Mouse (Mus musculus): ENCODE results near the gene Aar2. TPM values are rescaled to one million over a fixed set of nuclear protein-coding genes. Genes with fewer than 3 reads are reported as not detected.

The Aar2 gene
- total RNA-seq, 1 experiment from 2014 or later = 24.3 TPM

GRCm38 (mm10) chr2:156563557-156563956 is 16.2 kb downstream of the Aar2 start:
- ATAC-seq (replicated peaks; ENCODE audit: low read depth, poor library complexity, severe bottlenecking) = no peak

- ATAC-seq (replicated peaks; ENCODE audit: low read depth, poor library complexity, severe bottlenecking) = no peak
Measured at GRCm38 (mm10) chr2:156566512-156566911, 19.1 kb downstream of the Aar2 start.

DNA sequence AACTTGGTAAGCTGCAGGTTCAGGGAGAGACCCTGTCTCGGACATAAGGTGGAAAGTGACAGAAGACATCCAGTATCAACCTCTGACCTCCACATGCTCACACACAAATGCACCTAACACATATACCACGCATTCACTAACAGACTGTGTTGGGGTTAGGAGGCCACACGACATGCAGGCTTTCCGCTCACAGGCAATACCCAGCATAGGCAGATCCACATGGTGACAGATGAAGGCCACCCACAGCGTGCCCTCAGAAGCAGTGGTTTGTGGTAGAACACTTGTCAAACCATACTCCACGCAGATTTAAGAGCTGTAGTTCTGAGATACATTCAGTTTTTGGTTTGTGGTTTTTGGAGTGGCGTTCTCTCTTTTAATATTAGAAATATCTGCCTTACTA is 21.3 kb downstream of the Aar2 start:
- ATAC-seq (replicated peaks; ENCODE audit: low read depth, poor library complexity, severe bottlenecking) = no peak

DNA sequence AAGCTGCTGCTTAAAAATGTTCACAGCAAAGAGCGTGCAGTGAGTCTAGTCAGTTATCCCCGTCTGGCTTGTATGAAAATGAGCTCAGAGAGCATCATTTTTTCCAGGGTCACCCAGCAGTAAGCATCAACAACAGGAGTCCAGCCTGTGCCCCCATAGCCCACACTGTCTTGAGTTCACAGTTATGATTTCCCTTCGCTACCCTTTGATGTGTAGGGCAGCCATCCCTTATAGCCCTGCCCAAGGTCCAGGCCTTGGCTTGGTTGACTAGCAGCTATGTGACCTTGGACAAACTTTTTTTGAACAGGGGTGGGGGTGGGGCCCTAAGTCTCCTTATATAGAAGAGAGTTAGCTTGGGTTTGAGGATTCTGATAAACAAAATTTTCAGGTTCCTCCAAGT is 21.9 kb downstream of the Aar2 start:
- no peak for ATAC-seq (replicated peaks; ENCODE audit: low read depth, poor library complexity, severe bottlenecking)

- no peak for ATAC-seq (replicated peaks; ENCODE audit: low read depth, poor library complexity, severe bottlenecking)
Measured at GRCm38 (mm10) chr2:156571521-156571920, 24.1 kb downstream of the Aar2 start.

- no peak for ATAC-seq (replicated peaks; ENCODE audit: low read depth, poor library complexity, severe bottlenecking)
Measured at GRCm38 (mm10) chr2:156576850-156577587, 29.6 kb downstream of the Aar2 start.

- no peak for ATAC-seq (replicated peaks; ENCODE audit: low read depth, poor library complexity, severe bottlenecking)
Measured at GRCm38 (mm10) chr2:156580507-156580906, 33.1 kb downstream of the Aar2 start.

GRCm38 (mm10) chr2:156581244-156581643 is 33.9 kb downstream of the Aar2 start:
- no peak for ATAC-seq (replicated peaks; ENCODE audit: low read depth, poor library complexity, severe bottlenecking)

GRCm38 (mm10) chr2:156582887-156583286 is 35.5 kb downstream of the Aar2 start:
- ATAC-seq (replicated peaks; ENCODE audit: low read depth, poor library complexity, severe bottlenecking) = no peak

- ATAC-seq (replicated peaks; ENCODE audit: low read depth, poor library complexity, severe bottlenecking) = no peak
Measured at GRCm38 (mm10) chr2:156584154-156584796, 36.9 kb downstream of the Aar2 start.

DNA sequence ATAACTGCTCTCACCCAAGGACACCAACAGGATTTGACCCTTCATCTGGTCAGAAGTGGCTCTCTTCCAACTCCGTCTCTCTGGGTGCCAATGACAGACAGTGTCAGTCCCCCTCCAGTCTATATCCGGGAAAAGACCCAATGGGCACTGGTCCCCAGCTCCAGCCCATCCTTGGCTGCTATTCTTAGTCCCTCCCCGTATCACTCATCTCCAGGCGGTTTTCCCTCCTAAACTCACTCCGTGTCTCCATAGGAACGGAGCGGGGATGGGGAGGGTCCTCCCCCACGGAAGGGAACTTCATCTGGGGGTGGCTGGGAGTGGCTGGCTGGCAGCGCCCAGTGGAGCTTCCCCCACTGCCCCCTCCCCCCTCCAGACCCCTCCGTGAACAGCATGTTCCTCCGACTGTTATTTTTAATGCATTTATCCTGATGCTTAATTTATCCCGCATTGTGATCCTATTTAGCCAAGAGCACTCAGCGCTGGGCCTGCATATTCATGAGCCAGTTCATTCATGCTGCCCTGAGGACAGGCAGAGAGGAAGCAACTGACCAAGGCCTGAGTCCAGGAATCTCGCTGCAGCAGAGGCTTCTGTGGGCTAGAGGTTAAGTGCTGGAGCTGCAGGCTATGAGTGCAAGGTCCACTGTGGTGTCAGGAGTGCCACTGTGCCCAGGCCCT is 37.5 kb downstream of the Aar2 start:
- no peak for ATAC-seq (replicated peaks; ENCODE audit: low read depth, poor library complexity, severe bottlenecking)

GRCm38 (mm10) chr2:156589481-156589880 is 42.1 kb downstream of the Aar2 start:
- no peak for ATAC-seq (replicated peaks; ENCODE audit: low read depth, poor library complexity, severe bottlenecking)

- no peak for ATAC-seq (replicated peaks; ENCODE audit: low read depth, poor library complexity, severe bottlenecking)
Measured at GRCm38 (mm10) chr2:156594987-156595490, 47.7 kb downstream of the Aar2 start.

DNA sequence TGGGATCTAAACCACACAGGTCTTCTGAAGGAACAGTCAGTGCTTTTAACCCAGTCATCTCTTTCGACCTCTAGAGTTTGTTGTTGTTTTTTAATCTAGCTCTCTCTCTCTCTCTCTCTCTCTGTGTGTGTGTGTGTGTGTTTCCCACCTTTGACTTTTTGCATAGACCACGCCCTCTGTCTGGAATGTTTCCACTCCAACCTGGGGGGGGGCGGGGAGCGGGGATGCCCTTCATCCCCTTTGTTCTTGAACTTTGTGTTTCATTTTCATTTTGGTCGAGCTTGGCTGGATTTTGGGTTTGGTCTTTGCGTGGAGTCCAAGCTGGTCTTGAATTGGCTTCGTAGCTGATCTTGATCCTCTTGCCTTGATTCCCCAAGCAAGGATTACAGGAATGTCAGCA is 55.2 kb downstream of the Aar2 start:
- ATAC-seq (replicated peaks; ENCODE audit: low read depth, poor library complexity, severe bottlenecking) = no peak

GRCm38 (mm10) chr2:156603671-156604070 is 56.3 kb downstream of the Aar2 start:
- no peak for ATAC-seq (replicated peaks; ENCODE audit: low read depth, poor library complexity, severe bottlenecking)

DNA sequence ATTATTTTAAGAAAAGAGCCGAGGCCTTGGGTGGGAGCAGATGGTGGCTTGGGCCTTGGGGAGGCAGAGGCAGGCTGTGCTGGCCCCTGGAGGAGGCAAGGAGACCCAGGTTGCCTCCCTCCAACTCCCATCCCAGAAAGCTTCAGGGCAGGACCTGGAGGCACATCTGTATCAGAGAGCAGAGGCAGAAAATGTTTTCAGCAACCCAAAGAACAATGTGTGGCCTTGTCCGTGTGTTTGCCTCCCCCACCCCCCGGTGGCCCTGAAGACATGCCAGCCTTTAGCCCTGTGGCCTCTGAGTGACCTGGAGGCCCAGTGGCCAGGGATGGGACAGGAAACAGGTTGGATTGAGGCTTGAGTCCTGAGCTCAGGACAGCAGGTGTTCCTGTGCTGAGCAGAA is 57.8 kb downstream of the Aar2 start:
- no peak for ATAC-seq (replicated peaks; ENCODE audit: low read depth, poor library complexity, severe bottlenecking)

- no peak for ATAC-seq (replicated peaks; ENCODE audit: low read depth, poor library complexity, severe bottlenecking)
Measured at GRCm38 (mm10) chr2:156605971-156606370, 58.6 kb downstream of the Aar2 start.

DNA sequence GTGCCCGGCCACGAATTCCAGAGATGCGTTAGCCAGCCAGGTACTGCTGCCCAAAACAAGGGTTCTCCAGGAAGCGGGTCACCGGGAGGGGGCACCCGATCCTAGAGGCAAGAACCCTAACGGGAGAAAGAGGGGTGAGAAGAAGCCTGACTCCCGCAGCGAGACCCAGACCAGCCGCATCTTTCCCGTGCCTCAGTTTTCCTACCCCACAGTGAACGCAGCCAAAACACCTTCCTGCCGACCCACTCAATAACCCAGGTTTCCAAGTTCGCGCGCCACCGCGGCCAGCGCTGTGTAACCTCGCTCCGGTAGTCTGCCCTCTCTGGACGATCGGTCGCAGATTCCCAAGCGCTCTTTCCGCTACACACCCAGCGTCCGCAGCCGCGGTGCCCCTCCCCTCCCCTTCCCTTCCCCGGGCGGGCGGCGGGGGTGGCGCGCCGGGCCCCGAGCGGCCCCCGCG is 65.7 kb downstream of the Aar2 start:
- ATAC-seq (replicated peaks; ENCODE audit: low read depth, poor library complexity, severe bottlenecking) = no peak

DNA sequence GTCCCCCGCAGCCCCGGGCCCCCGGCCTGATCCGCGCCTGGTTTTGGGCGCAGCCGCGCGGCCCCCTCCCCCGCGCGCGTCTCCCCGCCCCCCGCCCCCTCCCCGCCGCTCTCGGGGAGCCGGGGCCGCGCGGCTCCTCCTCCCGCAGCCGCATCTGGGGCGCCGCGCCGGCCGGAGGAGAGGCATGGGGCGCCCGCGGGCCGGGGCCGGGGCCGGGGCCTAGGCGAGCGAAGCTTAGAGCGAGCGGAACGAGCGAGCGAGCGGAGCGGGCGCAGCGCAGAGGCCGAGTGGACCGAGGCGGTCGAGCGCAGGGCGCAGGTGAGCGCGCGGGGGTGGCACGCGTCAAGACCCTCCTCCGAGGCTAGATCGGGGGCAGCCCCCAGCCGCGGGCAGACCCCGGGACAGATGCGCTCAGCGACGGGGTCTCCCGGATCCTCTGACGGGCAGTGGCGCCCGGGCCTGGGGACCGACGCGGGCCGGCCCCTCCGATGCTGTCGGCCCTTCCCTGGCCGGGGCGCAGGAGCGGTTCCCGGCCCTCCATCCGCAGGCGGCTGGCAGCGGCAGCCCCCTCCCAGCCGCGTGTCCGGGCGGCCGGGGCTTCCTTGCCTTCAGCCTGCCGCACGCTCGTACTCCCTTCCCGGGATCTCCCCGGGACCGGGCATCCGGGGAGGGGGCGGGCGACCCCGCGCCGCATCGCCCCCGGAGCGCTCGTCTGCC is 66.3 kb downstream of the Aar2 start, which contains the start of gene Dlgap4:
TSS of gene Dlgap4 (plus strand) at position 165 of the 717 bp plus-strand sequence.
- ATAC-seq (replicated peaks; ENCODE audit: low read depth, poor library complexity, severe bottlenecking) = no peak

GRCm38 (mm10) chr2:156614258-156614556 is 66.8 kb downstream of the Aar2 start:
- no peak for ATAC-seq (replicated peaks; ENCODE audit: low read depth, poor library complexity, severe bottlenecking)

Measured in common myeloid progenitor, adult 5-6 weeks (primary cell).